In the genomic region with DNA sequence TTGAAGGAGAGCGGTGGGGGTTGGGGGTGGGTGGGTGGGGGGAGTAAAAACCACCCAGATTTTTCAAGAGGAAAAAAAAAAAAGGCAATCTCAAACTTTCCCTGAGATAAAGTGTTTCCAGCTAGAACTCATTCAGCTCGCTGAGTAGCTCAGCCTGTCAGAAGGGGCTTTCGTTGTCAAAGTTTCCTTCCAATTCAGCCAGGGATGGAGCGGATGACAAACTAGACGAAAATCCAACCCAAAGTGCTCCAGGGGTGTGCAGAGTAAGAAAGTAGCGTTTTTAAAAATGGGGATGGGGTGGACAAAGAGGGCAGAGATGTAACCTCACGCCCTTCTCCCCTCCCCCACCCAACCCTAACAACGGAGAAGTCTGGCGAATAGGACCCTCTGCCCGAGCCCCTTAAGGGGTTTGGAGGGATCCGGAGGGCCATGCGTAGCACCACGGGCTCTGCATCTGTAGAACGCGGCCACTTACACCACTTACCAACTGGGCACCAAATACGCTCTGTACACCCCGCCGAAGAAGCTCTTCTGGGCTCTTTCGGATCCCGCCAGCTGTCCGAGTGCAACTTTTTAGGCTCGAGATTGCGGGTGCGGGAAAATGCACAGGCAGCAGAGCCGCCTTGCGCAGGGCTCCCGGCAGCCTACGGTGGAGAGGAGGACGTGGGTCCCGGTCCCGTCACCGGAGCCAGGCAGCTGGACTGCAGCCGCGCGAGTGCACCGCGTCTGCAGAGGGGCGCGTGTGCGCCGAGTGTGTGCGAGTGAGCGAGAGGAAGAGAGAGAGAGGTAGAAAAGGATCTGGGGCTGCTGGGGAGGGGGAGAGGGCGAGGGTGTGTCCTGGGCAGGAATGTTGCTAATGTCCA, we compare ENCODE assay signal across 8 mouse cellular contexts.
DNase-seq lines count a peak whose midpoint lies in the region; ATAC-seq lines count a peak whose summit lies in the region.

No protein-coding gene starts in this region.

- H3K9ac ChIP-seq in forebrain, embryonic 11.5 days (ENCODE audit: low read length): peak overlapping the region; percentile 80
- H3K9ac ChIP-seq in neural tube, embryonic 13.5 days: peak overlapping the region; percentile 73

- intact Hi-C loops in heart, postnatal 36 days (cut with DNase I): loop anchor here (5.0 kb wide), 2 partner anchors 63 to 217 kb away; no protein-coding TSS in a partner anchor

- WGBS in forebrain, embryonic 11.5 days: under 1% methylated on average over 44 of the region's 44 CpGs
- under 1% methylated on average over 44 of the region's 44 CpGs for WGBS in neural tube, embryonic 13.5 days

- H3K4me1 ChIP-seq in forebrain, embryonic 11.5 days (replicated peaks; ENCODE audit: control insufficient read depth, insufficient read depth, low read length): peaks cover 5% of the 10 kb centered on the region; the same call in 1 of the 2 replicates
- H3K4me1 ChIP-seq in neural tube, embryonic 13.5 days (replicated peaks): peaks cover 23% of the 10 kb centered on the region

- no peaks in the 10 kb centered on the region for H3K36me3 ChIP-seq in forebrain, embryonic 11.5 days (ENCODE audit: control insufficient read depth, insufficient read depth, low read length)
- no peaks in the 10 kb centered on the region for H3K36me3 ChIP-seq in neural tube, embryonic 13.5 days

- no peak for DNase-seq in cerebellum, adult 9-11 months
- DNase-seq in ES-CJ7 (ENCODE audit: low read depth, low spot score): peak; percentile 47
- DNase-seq in forebrain, embryonic 11.5 days (ENCODE audit: low spot score): peak; percentile 79
- DNase-seq in heart, postnatal 36 days: peak; percentile 38 to 49
- peak; percentile 32 for DNase-seq in liver
- DNase-seq in MN1 (ENCODE audit: low spot score): no peak

- H3K9me3 ChIP-seq in forebrain, embryonic 11.5 days (ENCODE audit: control insufficient read depth, low read length): no peaks in the 10 kb centered on the region
- no peaks in the 10 kb centered on the region for H3K9me3 ChIP-seq in neural tube, embryonic 13.5 days

- H3K27me3 ChIP-seq in forebrain, embryonic 11.5 days (ENCODE audit: control insufficient read depth, insufficient read depth, low read length): no peaks in the 10 kb centered on the region
- H3K27me3 ChIP-seq in neural tube, embryonic 13.5 days: no peaks in the 10 kb centered on the region

- peak overlapping the region; percentile 78 for H3K27ac ChIP-seq in forebrain, embryonic 11.5 days (ENCODE audit: low read depth, low read length)
- peak overlapping the region; percentile 59 for H3K27ac ChIP-seq in neural tube, embryonic 13.5 days (replicated peaks)

- H3K4me2 ChIP-seq in forebrain, embryonic 11.5 days (ENCODE audit: low read depth, low read length, severe bottlenecking): peak overlapping the region; percentile 69
- H3K4me2 ChIP-seq in neural tube, embryonic 13.5 days: peak overlapping the region; percentile 90

- peak; percentile 34; the same call in 1 of the 2 replicates for ATAC-seq in cerebellum, adult (ENCODE audit: insufficient number of reproducible peaks, low FRiP score, low TSS enrichment)
- ATAC-seq in forebrain, embryonic 11.5 days (replicated peaks; ENCODE audit: low FRiP score): peak; percentile 90
- ATAC-seq in neural tube, embryonic 13.5 days (ENCODE audit: low read depth): peak; percentile 90

- peak overlapping the region; percentile 63 for H3K4me3 ChIP-seq in forebrain, embryonic 11.5 days (ENCODE audit: low read depth, low read length)
- H3K4me3 ChIP-seq in neural tube, embryonic 13.5 days: peak overlapping the region; percentile 58

Comparison
In these comparisons a context has a peak if more than half of its experiments do, and no peak if none do; other contexts are left out.
1. ATAC-seq: peak in every context shown above with its lines; median percentile 90 in forebrain, embryonic 11.5 days; 90 in neural tube, embryonic 13.5 days; 34 in cerebellum, adult.
2. DNase-seq: peak in ES-CJ7 (single experiment), forebrain, embryonic 11.5 days (single experiment), heart, postnatal 36 days (2 of 2) and liver (single experiment); none in cerebellum, adult 9-11 months (single experiment) and MN1 (single experiment).